Mouse (Mus musculus) cerebellum, adult 2 months (tissue): ENCODE measurements around the gene Mapk7.

Experiments used
- CTCF ChIP-seq: fragments of 200-500 bp; IDR thresholded peaks from 2 replicates; pipeline ENCODE4 v1.5.1; 2011; ENCODE audit warnings: low read depth, mild to moderate bottlenecking, control low read depth, low read length, moderate library complexity, borderline replicate concordance; ENCODE audit not compliant: insufficient read depth
- POLR2A ChIP-seq: fragments of 200-500 bp; IDR thresholded peaks from 2 replicates; pipeline ENCODE4 v1.6.1; 2011; ENCODE audit warnings: low read length, control low read depth, borderline replicate concordance; ENCODE audit not compliant: insufficient read depth

DNA sequence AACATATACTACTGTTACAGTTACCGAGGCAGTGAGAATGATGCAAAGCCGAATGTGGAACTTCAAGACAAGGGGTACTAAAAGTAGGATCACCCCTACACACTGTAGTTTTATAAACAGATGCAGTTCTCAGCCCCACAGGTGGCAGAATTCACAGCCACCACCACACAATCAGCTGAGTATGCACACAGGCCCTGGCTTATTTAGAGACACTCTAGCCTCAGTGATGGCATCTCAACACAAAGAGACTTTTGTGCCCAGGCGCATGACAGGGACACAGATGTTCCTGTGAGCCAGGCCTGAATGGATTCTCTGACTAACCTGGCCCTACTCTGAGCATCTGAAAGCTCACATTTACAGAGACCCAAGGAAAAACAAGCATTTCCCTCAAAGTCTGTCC is 43.2 kb upstream of the Mapk7 start:
- TF ChIP-seq POLR2A (no peak), CTCF (no peak)
